Mouse (Mus musculus) lung, postnatal 0 days (tissue): Measurements from ENCODE around the gene 1700012B09Rik. TPM values are rescaled to one million over a fixed set of nuclear protein-coding genes. Genes with fewer than 3 reads are reported as not detected.

Experiments used
- ATAC-seq: fragments of 200-750 bp; cut with Nextera tagmentation; 2 replicates; pipeline ENCODE4 v1.8.0; 2017; ENCODE audit warnings: moderate library complexity
- DNase-seq: peaks from one replicate; pipeline ENCODE4 v3.0.0-alpha.2; 2016; ENCODE audit warnings: low spot score
- H3K27ac ChIP-seq: fragments of 300-500 bp; sonication (generic); 2 replicates; pipeline ENCODE4 v1.5.1; 2014; ENCODE audit warnings: antibody characterized with exemption, mild to moderate bottlenecking, low read length, mixed read lengths
- H3K27me3 ChIP-seq: fragments of 300-500 bp; sonication (generic); replicated peaks from 2 replicates; pipeline ENCODE4 v1.6.1; 2014; ENCODE audit warnings: low read length, mixed read lengths; ENCODE audit not compliant: insufficient read depth
- H3K36me3 ChIP-seq: fragments of 300-500 bp; sonication (generic); 2 replicates; pipeline ENCODE4 v1.6.1; 2014; ENCODE audit warnings: low read length, mixed read lengths; ENCODE audit not compliant: insufficient read depth
- H3K4me1 ChIP-seq: fragments of 300-500 bp; sonication (generic); 2 replicates; pipeline ENCODE4 v1.6.1; 2014; ENCODE audit warnings: antibody characterized with exemption, low read depth, low read length, mixed read lengths; ENCODE audit not compliant: insufficient read depth
- H3K4me2 ChIP-seq: fragments of 300-500 bp; sonication (generic); replicated peaks from 2 replicates; pipeline ENCODE4 v1.6.1; 2014; ENCODE audit warnings: low read depth, mild to moderate bottlenecking, low read length, moderate library complexity, mixed read lengths
- H3K4me3 ChIP-seq: fragments of 300-500 bp; sonication (generic); 2 replicates; pipeline ENCODE4 v1.5.1; 2014; ENCODE audit warnings: low read depth, low read length
- H3K9ac ChIP-seq: fragments of 300-500 bp; sonication (generic); replicated peaks from 2 replicates; pipeline ENCODE4 v1.6.1; 2014; ENCODE audit warnings: low read depth, mild to moderate bottlenecking
- H3K9me3 ChIP-seq: fragments of 300-500 bp; sonication (generic); 2 replicates; pipeline ENCODE4 v1.6.1; 2016; ENCODE audit warnings: low read length, mixed read lengths
- CTCF ChIP-seq: IDR thresholded peaks from 2 replicates; pipeline ENCODE4 v1.5.1; 2016; ENCODE audit warnings: antibody characterized with exemption, mild to moderate bottlenecking
- EP300 ChIP-seq: IDR thresholded peaks from 2 replicates; pipeline ENCODE4 v1.6.1; 2016; ENCODE audit warnings: antibody characterized with exemption, mild to moderate bottlenecking, control low read depth
- WGBS: fragments of 180-500 bp; shearing (Covaris S2); extraction: QIAGEN DNeasy Blood & Tissue Kit; methylation state at CpG from one replicate; pipeline ENCODE4 v1.1.7; 2014; 5-methylcytosine and 5-hydroxymethylcytosine counted together
- polyA plus RNA-seq: library from polyadenylated mRNA; unstranded; fragments of >200 nt; fragmentation: Nextera tagmentation; extraction: Ambion mirVana; gene quantifications from 2 replicates; pipeline ENCODE4 v1.2.1, GENCODE M21; 2015

The 1700012B09Rik gene
- polyA plus RNA-seq, 1 experiment from 2014 or later, result 11.9 TPM

DNA sequence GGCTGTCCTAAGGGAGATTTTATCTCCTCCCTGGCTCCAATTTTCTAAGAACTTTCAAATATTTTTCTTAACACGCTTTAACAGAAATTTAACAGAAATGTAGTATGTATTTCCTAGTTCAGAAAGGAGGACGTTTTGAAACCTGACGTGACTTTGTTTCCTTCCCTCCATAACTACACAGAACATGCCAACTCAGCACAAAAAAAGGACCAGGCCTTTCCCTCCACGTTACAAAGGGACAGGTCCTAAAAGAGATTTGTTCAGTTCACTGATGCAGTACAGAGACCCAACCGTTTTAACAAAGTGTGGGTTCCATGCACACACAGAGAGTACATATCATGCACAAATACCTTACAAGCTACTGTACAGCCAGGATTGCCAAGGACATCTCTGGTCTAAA, 49.2 kb downstream of the 1700012B09Rik start:
- H3K27ac ChIP-seq, result no peak overlapping the region
- DNase-seq, result no peak
- no peaks in the 10 kb centered on the region for H3K9me3 ChIP-seq
- H3K4me1 ChIP-seq, result peaks cover 9% of the 10 kb centered on the region
- ATAC-seq, result no peak
- H3K4me2 ChIP-seq, result no peak overlapping the region
- no peaks in the 10 kb centered on the region for H3K27me3 ChIP-seq
- H3K4me3 ChIP-seq, result no peak overlapping the region
- TF ChIP-seq EP300 (no peak), CTCF (no peak)
- H3K9ac ChIP-seq, result no peak overlapping the region
- no peaks in the 10 kb centered on the region for H3K36me3 ChIP-seq
- 75% methylated on average over 5 of the region's 5 CpGs for WGBS

DNA sequence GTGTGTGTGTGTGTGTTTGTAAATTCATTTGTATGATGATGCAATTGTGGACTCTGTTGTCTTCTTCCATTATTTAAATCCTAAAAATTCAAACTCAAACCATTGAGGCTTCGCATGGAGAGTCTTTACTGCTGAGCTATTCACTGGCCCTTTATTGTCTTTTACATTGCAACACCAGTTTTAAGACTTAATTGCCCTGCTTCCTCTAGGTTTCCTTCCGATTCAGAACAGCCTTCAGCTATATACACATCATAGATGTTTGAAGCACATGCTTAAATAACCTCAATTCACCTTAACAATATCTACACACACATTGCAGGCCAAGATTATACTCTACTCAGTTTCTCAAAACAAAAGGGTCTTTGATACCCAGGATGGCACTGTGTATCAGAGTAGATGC, 50.4 kb downstream of the 1700012B09Rik start:
- no peaks in the 10 kb centered on the region for H3K27me3 ChIP-seq
- DNase-seq (no peak), ATAC-seq (no peak)
- no peaks in the 10 kb centered on the region for H3K36me3 ChIP-seq
- H3K27ac ChIP-seq, result no peak overlapping the region
- no peak overlapping the region for H3K4me2 ChIP-seq
- H3K9ac ChIP-seq, result no peak overlapping the region
- H3K4me3 ChIP-seq, result no peak overlapping the region
- H3K4me1 ChIP-seq, result peaks cover 9% of the 10 kb centered on the region
- WGBS, result 54% methylated on average over 2 of the region's 2 CpGs
- no peak for TF ChIP-seq CTCF
- TF ChIP-seq EP300, result no peak
- H3K9me3 ChIP-seq, result no peaks in the 10 kb centered on the region

DNA sequence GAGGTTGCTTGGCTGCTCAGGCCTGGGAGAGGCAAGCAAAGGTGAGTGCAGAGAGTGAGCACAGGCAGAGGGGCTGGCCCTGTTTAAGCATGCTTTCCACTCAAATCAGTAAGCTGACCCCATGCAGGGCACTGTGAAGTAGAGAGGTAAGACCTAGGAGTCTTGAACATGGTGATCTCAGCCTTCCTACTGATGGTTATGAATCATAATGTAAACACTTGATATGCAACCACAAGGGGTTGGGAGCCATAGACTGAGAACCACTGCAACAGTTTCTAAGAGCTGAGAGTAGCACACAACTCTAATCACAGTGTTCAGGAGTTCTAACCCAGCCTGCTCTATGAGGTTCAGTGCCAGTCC, 52.5 kb downstream of the 1700012B09Rik start:
- Histone ChIP-seq H3K4me2 (peak overlapping the region; percentile 52), H3K36me3 (no peaks in the 10 kb centered on the region), H3K9ac (0 out of 2 replicates have a peak overlapping the region, but pooled peaks have one; percentile 13), H3K4me3 (peak overlapping the region; percentile 33), H3K9me3 (no peaks in the 10 kb centered on the region), H3K27me3 (no peaks in the 10 kb centered on the region), H3K27ac (peak overlapping the region; percentile 76), H3K4me1 (peaks cover 9% of the 10 kb centered on the region)
- ATAC-seq (peak; percentile 82), DNase-seq (peak; percentile 79)
- TF ChIP-seq CTCF (no peak), EP300 (peak; percentile 39; the same call in 1 of the 2 replicates)

- Histone ChIP-seq H3K4me1 (peaks cover 9% of the 10 kb centered on the region), H3K36me3 (no peaks in the 10 kb centered on the region), H3K4me2 (peak overlapping the region; percentile 52), H3K4me3 (peak overlapping the region; percentile 33), H3K27ac (peak overlapping the region; percentile 76), H3K9ac (0 out of 2 replicates have a peak overlapping the region, but pooled peaks have one; percentile 13), H3K9me3 (no peaks in the 10 kb centered on the region), H3K27me3 (no peaks in the 10 kb centered on the region)
- DNase-seq (peak; percentile 78), ATAC-seq (peak; percentile 39)
- WGBS, result 16% methylated on average over 14 of the region's 14 CpGs
- TF ChIP-seq CTCF (peak; percentile 25; the same call in 1 of the 2 replicates), EP300 (peak; percentile 38; the same call in 1 of the 2 replicates)
Observed at GRCm38 (mm10) chr9:14717689-14718331, 53.0 kb downstream of the 1700012B09Rik start.

DNA sequence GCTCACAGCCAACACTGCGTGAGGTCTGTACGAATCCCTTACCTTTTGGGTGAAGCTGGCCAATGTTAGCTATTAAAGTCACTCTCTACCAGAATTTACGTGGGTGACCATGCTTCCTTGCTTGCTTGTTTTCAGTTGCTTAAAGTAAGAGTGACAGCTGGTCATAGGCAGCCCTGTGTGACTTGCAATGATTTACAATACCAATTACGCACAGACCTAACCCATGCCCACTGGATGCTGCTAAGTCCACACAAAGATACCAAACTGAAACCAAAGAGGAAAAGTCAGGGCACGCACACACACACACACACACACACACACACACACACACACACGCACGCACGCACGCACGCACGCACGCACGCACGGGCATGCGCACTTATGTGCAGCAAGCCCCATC, 55.6 kb downstream of the 1700012B09Rik start:
- H3K27ac ChIP-seq, result no peak overlapping the region
- TF ChIP-seq EP300, result no peak
- TF ChIP-seq CTCF, result no peak
- DNase-seq (no peak), ATAC-seq (no peak)
- H3K9ac ChIP-seq, result no peak overlapping the region
- H3K4me3 ChIP-seq, result no peak overlapping the region
- 68% methylated on average over 15 of the region's 15 CpGs for WGBS
- no peaks in the 10 kb centered on the region for H3K27me3 ChIP-seq
- H3K4me1 ChIP-seq, result peaks cover 9% of the 10 kb centered on the region
- H3K4me2 ChIP-seq, result no peak overlapping the region
- H3K9me3 ChIP-seq, result no peaks in the 10 kb centered on the region
- H3K36me3 ChIP-seq, result no peaks in the 10 kb centered on the region

DNA sequence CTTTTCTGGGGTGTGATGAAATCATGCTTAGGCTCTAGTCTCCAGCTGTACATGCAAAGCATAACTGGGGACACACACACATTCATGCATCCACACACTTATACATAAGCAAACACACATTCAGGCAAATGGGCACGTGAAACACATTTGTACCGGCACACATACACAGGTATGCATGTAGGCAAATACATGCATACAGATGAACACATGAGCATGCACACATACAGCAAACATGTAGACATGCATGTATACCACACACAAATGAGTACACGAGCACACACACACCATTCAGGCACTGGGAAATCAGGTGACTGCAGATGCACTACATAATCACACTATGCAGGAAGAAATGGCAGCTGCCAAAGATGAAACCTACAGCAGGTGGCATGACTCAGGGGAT, 59.9 kb downstream of the 1700012B09Rik start:
- DNase-seq, result no peak
- Histone ChIP-seq H3K9me3 (no peaks in the 10 kb centered on the region), H3K9ac (no peak overlapping the region), H3K36me3 (no peaks in the 10 kb centered on the region), H3K27me3 (no peaks in the 10 kb centered on the region), H3K4me2 (no peak overlapping the region), H3K4me3 (no peak overlapping the region), H3K27ac (no peak overlapping the region), H3K4me1 (no peaks in the 10 kb centered on the region)
- no peak for TF ChIP-seq EP300
- TF ChIP-seq CTCF, result no peak
- no peak for ATAC-seq
- WGBS, result 87% methylated on average over 3 of the region's 3 CpGs

Other genes starting within 250 kb of the 1700012B09Rik start
- gene Amotl1, start 126.0 kb downstream of the 1700012B09Rik start, polyA plus RNA-seq, result 12.9 and 14.3 TPM in 2 replicates
- 9.1 and 9.8 TPM in 2 replicates for gene Piwil4, start 30.3 kb downstream of the 1700012B09Rik start, polyA plus RNA-seq
- 6.1 and 7.8 TPM in 2 replicates for gene Fut4, start 18.6 kb downstream of the 1700012B09Rik start, polyA plus RNA-seq
- gene Mre11a, start 13.6 kb upstream of the 1700012B09Rik start, polyA plus RNA-seq, result 4.7 and 8.1 TPM in 2 replicates
- gene Ankrd49, start 13.8 kb upstream of the 1700012B09Rik start, polyA plus RNA-seq, result 19.7 and 21.4 TPM in 2 replicates
- gene Gpr83, start 89.2 kb upstream of the 1700012B09Rik start, polyA plus RNA-seq, result 0.05 TPM in 1 of 2 replicates, not detected in the other
- gene Izumo1r, start 132.9 kb upstream of the 1700012B09Rik start, polyA plus RNA-seq, result 0.23 TPM in 1 of 2 replicates, not detected in the other